ENCODE assay signal across 8 mouse cellular contexts in genomic region chr2:180472306-180473079, GRCm38 (mm10). TPM values are rescaled to one million over a fixed set of nuclear protein-coding genes. Genes with fewer than 3 reads are reported as not detected.
DNase-seq lines count a peak whose midpoint lies in the region; ATAC-seq lines count a peak whose summit lies in the region.

No protein-coding gene starts in this region.

- peak overlapping the region; percentile 37 for H3K4me3 ChIP-seq in forebrain, embryonic 10.5 days
- H3K4me3 ChIP-seq in stomach, embryonic 15.5 days (replicated peaks) = no peak overlapping the region

- no peaks in the 10 kb centered on the region for H3K9me3 ChIP-seq in forebrain, embryonic 10.5 days
- no peaks in the 10 kb centered on the region for H3K9me3 ChIP-seq in stomach, embryonic 15.5 days

- H3K4me2 ChIP-seq in stomach, embryonic 15.5 days = peak overlapping the region; percentile 23; the same call in 1 of the 2 replicates

- peaks cover 7% of the 10 kb centered on the region for H3K36me3 ChIP-seq in forebrain, embryonic 10.5 days (replicated peaks)
- H3K36me3 ChIP-seq in stomach, embryonic 15.5 days = no peaks in the 10 kb centered on the region

- H3K4me1 ChIP-seq in forebrain, embryonic 10.5 days = peaks cover 20% of the 10 kb centered on the region
- H3K4me1 ChIP-seq in stomach, embryonic 15.5 days = no peaks in the 10 kb centered on the region

- WGBS in forebrain, embryonic 10.5 days = 5% methylated on average over 21 of the region's 21 CpGs
- 10% methylated on average over 21 of the region's 21 CpGs for WGBS in stomach, embryonic 15.5 days

- peak; percentile 15; the same call in 1 of the 2 replicates for ATAC-seq in stomach, embryonic 15.5 days (ENCODE audit: insufficient read depth, low FRiP score, low read depth)

- DNase-seq in adrenal gland, adult 18-20 months (ENCODE audit: low spot score in 2 of 2) = peak; percentile 15 to 33
- no peak for DNase-seq in adrenal gland, adult 8-10 months
- DNase-seq in right cerebral cortex, postnatal 10 days (ENCODE audit: low spot score in 2 of 2) = peak; percentile 46 to 60
- DNase-seq in right cerebral cortex, adult 18-20 months = no peak
- DNase-seq in forebrain, embryonic 10.5 days (ENCODE audit: extremely low spot score, low spot score) = peak; percentile 63
- peak; percentile 63 for DNase-seq in induced T-regulatory cell, adult 2 months (ENCODE audit: low read depth)
- DNase-seq in lung, postnatal 14 days = peak; percentile 39

- H3K27me3 ChIP-seq in forebrain, embryonic 10.5 days (ENCODE audit: poor library complexity, severe bottlenecking) = peaks cover 22% of the 10 kb centered on the region
- 0 out of 2 replicates have a peak, but pooled peaks cover 5% of the 10 kb centered on the region for H3K27me3 ChIP-seq in stomach, embryonic 15.5 days (replicated peaks)

- H3K27ac ChIP-seq in forebrain, embryonic 10.5 days = no peak overlapping the region
- H3K27ac ChIP-seq in stomach, embryonic 15.5 days = no peak overlapping the region

- no peak overlapping the region for H3K9ac ChIP-seq in stomach, embryonic 15.5 days

RNA-seq across cellular contexts. Expression of gene Slco4a1, which starts 16.4 kb away (rescaled TPM):
- total RNA-seq in adrenal gland, adult 18-20 months (2021) = 1 to 10 TPM; 1.9 to 2.7 TPM
- total RNA-seq in adrenal gland, adult 8-10 months (2022) = under 1 TPM in 3 of 4 experiments, not detected in 1; 0.67 to 0.81 (median 0.73) TPM
- 4.9 and 6.9 TPM in 2 replicates for polyA plus RNA-seq in forebrain, embryonic 10.5 days (2016; fragmentation: Nextera tagmentation; extraction: Ambion mirVana)
- polyA plus RNA-seq in stomach, embryonic 15.5 days (2015; fragmentation: Nextera tagmentation; extraction: Ambion mirVana) = 3.1 and 4.0 TPM in 2 replicates

RNA-seq across cellular contexts. Expression of gene Ntsr1, which starts 27.3 kb away (rescaled TPM):
- total RNA-seq in adrenal gland, adult 18-20 months (2021) = not detected
- not detected for total RNA-seq in adrenal gland, adult 8-10 months (2022)
- polyA plus RNA-seq in forebrain, embryonic 10.5 days (2016; fragmentation: Nextera tagmentation; extraction: Ambion mirVana) = not detected in 2 replicates
- polyA plus RNA-seq in stomach, embryonic 15.5 days (2015; fragmentation: Nextera tagmentation; extraction: Ambion mirVana) = 0.89 and 1.3 TPM in 2 replicates

Comparison
In these comparisons a context has a peak if more than half of its experiments do, and no peak if none do; other contexts are left out.
1. DNase-seq: peak in adrenal gland, adult 18-20 months (2 of 2), right cerebral cortex, postnatal 10 days (2 of 2), forebrain, embryonic 10.5 days (single experiment), induced T-regulatory cell, adult 2 months (single experiment) and lung, postnatal 14 days (single experiment); none in adrenal gland, adult 8-10 months (single experiment) and right cerebral cortex, adult 18-20 months (single experiment).